Mouse (Mus musculus) embryonic facial prominence, embryonic 12.5 days (tissue): ENCODE data around the gene Rlim. TPM values are rescaled to one million over a fixed set of nuclear protein-coding genes. Genes with fewer than 3 reads are reported as not detected.

Experiments
- ATAC-seq: fragments of 200-750 bp; cut with Nextera tagmentation; 2 replicates; pipeline ENCODE4 v1.8.0; 2017; ENCODE audit not compliant: insufficient number of reproducible peaks, insufficient read depth, low FRiP score, low TSS enrichment
- H3K27ac ChIP-seq: fragments of 300-500 bp; sonication (generic); 2 replicates; pipeline ENCODE4 v1.5.1; 2016; ENCODE audit warnings: mild to moderate bottlenecking
- H3K27me3 ChIP-seq: fragments of 300-500 bp; sonication (generic); 2 replicates; pipeline ENCODE4 v1.6.1; 2016; ENCODE audit warnings: mild to moderate bottlenecking, moderate library complexity
- H3K36me3 ChIP-seq: fragments of 300-500 bp; sonication (generic); 2 replicates; pipeline ENCODE4 v1.6.1; 2016; ENCODE audit warnings: mild to moderate bottlenecking
- H3K4me1 ChIP-seq: fragments of 300-500 bp; sonication (generic); 2 replicates; pipeline ENCODE4 v1.6.1; 2016
- H3K4me2 ChIP-seq: fragments of 300-500 bp; sonication (generic); replicated peaks from 2 replicates; pipeline ENCODE4 v1.6.1; 2016; ENCODE audit warnings: mild to moderate bottlenecking, moderate library complexity
- H3K4me3 ChIP-seq: fragments of 300-500 bp; sonication (generic); 2 replicates; pipeline ENCODE4 v1.5.1; 2016; ENCODE audit warnings: mild to moderate bottlenecking
- H3K9ac ChIP-seq: fragments of 300-500 bp; sonication (generic); 2 replicates; pipeline ENCODE4 v1.6.1; 2016; ENCODE audit warnings: mild to moderate bottlenecking, moderate library complexity
- H3K9me3 ChIP-seq: fragments of 300-500 bp; sonication (generic); 2 replicates; pipeline ENCODE4 v1.6.1; 2016; ENCODE audit warnings: mild to moderate bottlenecking, moderate library complexity
- WGBS: fragments of 180-500 bp; shearing (Covaris S2); methylation state at CpG from one replicate; pipeline ENCODE4 v1.1.7; 2016; 5-methylcytosine and 5-hydroxymethylcytosine counted together
- polyA plus RNA-seq: library from polyadenylated mRNA; unstranded; fragments of >200 nt; fragmentation: Nextera tagmentation; extraction: Ambion mirVana; gene quantifications from 2 replicates; pipeline ENCODE4 v1.2.1, GENCODE M21; 2016

Rlim gene
- polyA plus RNA-seq, 1 experiment from 2014 or later, result 43.6 TPM

GRCm38 (mm10) chrX:103980590-103981168 is 405 bp downstream of the Rlim start:
- Histone ChIP-seq H3K27ac (peak overlapping the region; percentile 90), H3K4me2 (peak overlapping the region; percentile 47), H3K4me1 (no peaks in the 10 kb centered on the region), H3K4me3 (peak overlapping the region; percentile 68), H3K27me3 (peaks cover under 1% of the 10 kb centered on the region; the same call in 1 of the 2 replicates), H3K36me3 (peaks cover 3% of the 10 kb centered on the region; the same call in 1 of the 2 replicates), H3K9ac (peak overlapping the region; percentile 80), H3K9me3 (no peaks in the 10 kb centered on the region)
- WGBS, result 24% methylated on average over 51 of the region's 51 CpGs
- peak; percentile 47; the same call in 1 of the 2 replicates for ATAC-seq

DNA sequence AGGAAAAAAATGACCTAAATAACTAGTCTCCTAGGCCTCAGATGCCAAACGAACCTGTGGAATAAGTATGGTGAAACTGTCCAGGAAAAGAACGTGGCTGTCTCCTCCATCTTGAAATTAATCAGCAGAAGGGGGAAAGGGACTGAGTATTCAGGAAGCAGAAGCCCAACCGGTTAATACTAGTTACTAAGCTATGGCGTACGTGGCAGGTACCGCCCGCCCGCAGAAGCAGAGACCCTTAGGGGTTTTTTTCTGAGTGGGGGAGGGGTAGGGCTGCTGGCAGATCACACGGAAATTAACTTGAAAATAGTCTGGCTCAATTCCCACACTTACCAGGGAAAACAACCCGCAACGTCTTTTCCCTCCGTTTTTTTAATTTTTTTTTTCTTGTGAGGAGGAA is 1.0 kb downstream of the Rlim start:
- H3K9me3 ChIP-seq, result no peaks in the 10 kb centered on the region
- peak overlapping the region; percentile 80 for H3K9ac ChIP-seq
- H3K27ac ChIP-seq, result peak overlapping the region; percentile 90; the same call in 1 of the 2 replicates
- no peaks in the 10 kb centered on the region for H3K4me1 ChIP-seq
- peak overlapping the region; percentile 47 for H3K4me2 ChIP-seq
- H3K27me3 ChIP-seq, result no peaks in the 10 kb centered on the region; the same call in 1 of the 2 replicates
- peaks cover 3% of the 10 kb centered on the region; the same call in 1 of the 2 replicates for H3K36me3 ChIP-seq
- ATAC-seq, result no peak
- 18% methylated on average over 12 of the region's 12 CpGs for WGBS
- H3K4me3 ChIP-seq, result peak overlapping the region; percentile 68

DNA sequence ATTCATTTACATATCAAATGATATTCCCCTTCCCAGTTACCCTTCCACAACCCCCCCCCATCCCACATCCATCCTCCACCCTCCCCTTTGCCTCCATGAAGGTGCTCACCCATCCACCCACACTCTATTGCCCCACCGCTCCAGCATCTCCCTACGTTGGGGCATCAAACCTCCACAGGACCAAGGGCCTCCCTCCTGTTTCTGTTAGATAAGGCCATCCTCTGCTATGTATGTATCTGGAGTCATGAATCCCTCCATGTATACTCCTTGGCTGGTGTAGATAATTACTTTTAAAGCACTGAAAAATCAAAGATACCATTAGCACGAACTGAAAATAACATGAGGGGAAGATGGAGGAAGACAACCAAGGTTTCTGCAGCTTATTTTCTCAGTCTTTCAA is 41.4 kb downstream of the Rlim start:
- WGBS, result 94% methylated on average over 3 of the region's 3 CpGs
- no peak overlapping the region for H3K4me2 ChIP-seq
- H3K9ac ChIP-seq, result no peak overlapping the region
- H3K4me1 ChIP-seq, result no peaks in the 10 kb centered on the region
- H3K9me3 ChIP-seq, result no peaks in the 10 kb centered on the region
- peaks cover 6% of the 10 kb centered on the region; the same call in 1 of the 2 replicates for H3K27me3 ChIP-seq
- no peak overlapping the region for H3K4me3 ChIP-seq
- no peak for ATAC-seq
- no peaks in the 10 kb centered on the region for H3K36me3 ChIP-seq
- no peak overlapping the region for H3K27ac ChIP-seq

DNA sequence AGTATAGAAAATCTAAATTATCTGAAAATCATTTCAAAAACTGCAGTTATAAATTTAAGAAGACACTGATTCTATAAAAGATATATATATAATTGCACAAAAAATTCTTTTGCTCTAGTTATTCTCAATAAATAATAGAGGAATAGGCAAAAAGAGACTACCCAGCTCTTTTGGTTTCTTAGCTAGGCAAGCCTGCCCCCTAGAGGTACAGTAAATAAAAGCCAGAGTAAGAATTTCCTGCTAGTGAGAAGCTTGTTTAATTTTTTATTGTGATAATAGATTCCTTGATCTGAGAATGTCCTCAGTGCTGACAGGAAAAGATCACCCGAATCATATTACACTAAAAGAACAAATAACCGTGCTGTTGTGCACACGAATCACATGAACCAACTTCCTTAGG is 43.8 kb downstream of the Rlim start:
- no peak for ATAC-seq
- H3K36me3 ChIP-seq, result no peaks in the 10 kb centered on the region
- no peak overlapping the region for H3K9ac ChIP-seq
- peaks cover 3% of the 10 kb centered on the region; the same call in 1 of the 2 replicates for H3K27me3 ChIP-seq
- H3K27ac ChIP-seq, result no peak overlapping the region
- no peaks in the 10 kb centered on the region for H3K9me3 ChIP-seq
- H3K4me1 ChIP-seq, result no peaks in the 10 kb centered on the region
- 27% methylated on average over 3 of the region's 3 CpGs for WGBS
- no peak overlapping the region for H3K4me3 ChIP-seq
- no peak overlapping the region for H3K4me2 ChIP-seq

- no peak for ATAC-seq
- Histone ChIP-seq H3K4me3 (no peak overlapping the region), H3K4me1 (no peaks in the 10 kb centered on the region), H3K4me2 (no peak overlapping the region), H3K9me3 (no peaks in the 10 kb centered on the region), H3K9ac (no peak overlapping the region), H3K27ac (no peak overlapping the region), H3K27me3 (peaks cover 23% of the 10 kb centered on the region), H3K36me3 (no peaks in the 10 kb centered on the region)
- WGBS, result 37% methylated on average over 2 of the region's 2 CpGs
Observed at GRCm38 (mm10) chrX:103922436-103922835, 58.6 kb downstream of the Rlim start.

- H3K27ac ChIP-seq, result no peak overlapping the region
- ATAC-seq, result no peak
- H3K9ac ChIP-seq, result no peak overlapping the region
- H3K4me3 ChIP-seq, result no peak overlapping the region
- no peak overlapping the region for H3K4me2 ChIP-seq
- H3K9me3 ChIP-seq, result no peaks in the 10 kb centered on the region
- 52% methylated on average over 5 of the region's 5 CpGs for WGBS
- H3K4me1 ChIP-seq, result no peaks in the 10 kb centered on the region
- peaks cover 25% of the 10 kb centered on the region for H3K27me3 ChIP-seq
- H3K36me3 ChIP-seq, result no peaks in the 10 kb centered on the region
Observed at GRCm38 (mm10) chrX:103918954-103919353, 62.1 kb downstream of the Rlim start.

DNA sequence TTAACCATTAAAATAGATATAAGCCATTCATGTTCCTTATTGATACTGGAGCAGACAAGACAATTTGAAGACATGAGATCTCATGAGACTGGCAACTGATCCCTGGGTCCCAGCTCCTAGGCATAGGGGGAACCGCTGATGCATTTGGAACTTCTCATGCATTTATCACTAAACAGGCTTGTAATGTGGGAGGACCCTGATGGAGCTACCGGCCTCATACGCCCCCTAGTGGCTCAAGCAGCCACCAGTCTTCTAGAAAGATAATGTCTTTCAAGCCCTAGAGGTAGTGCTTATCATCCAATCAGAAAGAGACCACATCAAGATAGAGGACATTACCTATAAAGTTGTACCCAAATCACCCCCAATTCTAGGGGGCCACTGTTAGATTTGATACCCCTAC is 66.3 kb downstream of the Rlim start:
- 17% methylated on average over 3 of the region's 3 CpGs for WGBS
- no peak overlapping the region for H3K27ac ChIP-seq
- ATAC-seq, result no peak
- H3K4me3 ChIP-seq, result no peak overlapping the region
- H3K9ac ChIP-seq, result no peak overlapping the region
- H3K36me3 ChIP-seq, result no peaks in the 10 kb centered on the region
- peaks cover 22% of the 10 kb centered on the region for H3K27me3 ChIP-seq
- H3K4me2 ChIP-seq, result no peak overlapping the region
- no peaks in the 10 kb centered on the region for H3K4me1 ChIP-seq
- H3K9me3 ChIP-seq, result no peaks in the 10 kb centered on the region

Other genes starting within 250 kb of the Rlim start
- 11.6 and 13.4 TPM in 2 replicates for gene Slc16a2, start 159.3 kb downstream of the Rlim start, polyA plus RNA-seq
- 2.8 and 3.0 TPM in 2 replicates for gene Nexmif, start 219.9 kb upstream of the Rlim start, polyA plus RNA-seq